Mouse (Mus musculus): ENCODE data around the gene BC025920. TPM values are rescaled to one million over a fixed set of nuclear protein-coding genes. Genes with fewer than 3 reads are reported as not detected.

The BC025920 gene
- polyA plus RNA-seq, 1 experiment from 2014 or later: 0.89 TPM

DNA sequence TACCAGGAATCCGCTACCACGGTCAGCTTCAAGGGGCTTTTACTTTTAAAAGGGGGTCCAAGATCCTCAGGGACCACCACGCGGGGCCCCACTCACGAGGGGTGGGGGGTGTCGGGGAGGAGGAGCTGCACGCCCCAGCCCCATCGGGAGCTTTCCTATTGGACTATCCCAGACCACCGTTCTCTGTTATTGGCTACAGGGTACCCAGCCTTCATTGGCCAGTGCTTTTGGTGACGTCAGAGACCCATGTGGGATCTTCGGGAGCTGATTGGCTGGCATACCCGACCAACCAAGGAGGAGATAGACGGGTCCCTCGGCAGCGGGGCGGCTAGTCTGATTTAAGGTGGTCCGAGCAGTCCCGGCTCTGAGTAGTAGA lies 34.6 kb upstream of the BC025920 start:
- Histone ChIP-seq H3K4me1 (ENCODE audit: control insufficient read depth, insufficient read depth, low read length) (peaks cover 48% of the 10 kb centered on the region), H3K4me2 (peak overlapping the region; percentile 55), H3K27ac (ENCODE audit: low read depth, low read length) (peak overlapping the region; percentile 27; the same call in 1 of the 2 replicates), H3K9me3 (ENCODE audit: control insufficient read depth, low read length) (no peaks in the 10 kb centered on the region), H3K36me3 (ENCODE audit: control insufficient read depth, insufficient read depth, low read length) (no peaks in the 10 kb centered on the region), H3K9ac (ENCODE audit: low read length) (no peak overlapping the region), H3K27me3 (ENCODE audit: control insufficient read depth, insufficient read depth, low read length) (peaks cover 56% of the 10 kb centered on the region), H3K4me3 (ENCODE audit: low read depth, low read length) (peak overlapping the region; percentile 21)
- peak; percentile 98 for DNase-seq (ENCODE audit: low spot score, missing footprints)
- under 1% methylated on average over 18 of the region's 18 CpGs for WGBS
- ATAC-seq (ENCODE audit: low FRiP score): peak; percentile 87

DNA sequence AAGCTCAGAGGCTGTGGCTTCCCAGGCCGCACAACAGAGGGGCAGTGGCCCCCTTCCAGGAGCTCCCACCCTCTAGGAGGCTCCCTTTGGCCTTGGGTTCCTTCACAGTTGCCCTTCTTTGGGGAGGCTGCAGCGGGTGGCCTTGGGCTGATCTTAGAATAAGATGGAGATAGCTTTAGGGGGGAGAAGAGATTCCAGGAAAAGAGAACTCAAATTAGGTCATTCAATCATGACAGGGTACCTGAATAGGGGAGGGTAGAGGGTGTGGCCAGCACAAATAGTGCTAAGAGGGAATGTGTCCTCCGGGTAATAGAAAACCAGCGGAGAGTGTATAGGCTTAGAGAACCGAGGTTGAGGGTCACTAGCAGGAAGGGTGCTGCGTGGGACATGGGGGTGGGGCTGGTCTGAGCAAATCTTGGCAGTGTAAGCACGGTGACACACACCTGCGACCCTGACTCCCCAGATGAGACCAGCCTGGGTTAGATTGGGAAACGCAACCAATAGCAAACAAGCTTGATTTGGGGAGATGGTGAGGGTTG lies 33.9 kb upstream of the BC025920 start:
- H3K27ac ChIP-seq (ENCODE audit: low read depth, low read length): peak overlapping the region; percentile 1; the same call in 1 of the 2 replicates
- H3K36me3 ChIP-seq (ENCODE audit: control insufficient read depth, insufficient read depth, low read length): no peaks in the 10 kb centered on the region
- no peak overlapping the region for H3K9ac ChIP-seq (ENCODE audit: low read length)
- no peaks in the 10 kb centered on the region for H3K9me3 ChIP-seq (ENCODE audit: control insufficient read depth, low read length)
- DNase-seq (ENCODE audit: low spot score, missing footprints): no peak
- ATAC-seq (ENCODE audit: low FRiP score): no peak
- WGBS: 1% methylated on average over 9 of the region's 9 CpGs
- H3K4me1 ChIP-seq (ENCODE audit: control insufficient read depth, insufficient read depth, low read length): peaks cover 48% of the 10 kb centered on the region
- no peak overlapping the region for H3K4me3 ChIP-seq (ENCODE audit: low read depth, low read length)
- H3K27me3 ChIP-seq (ENCODE audit: control insufficient read depth, insufficient read depth, low read length): peaks cover 56% of the 10 kb centered on the region
- H3K4me2 ChIP-seq: peak overlapping the region; percentile 20

DNA sequence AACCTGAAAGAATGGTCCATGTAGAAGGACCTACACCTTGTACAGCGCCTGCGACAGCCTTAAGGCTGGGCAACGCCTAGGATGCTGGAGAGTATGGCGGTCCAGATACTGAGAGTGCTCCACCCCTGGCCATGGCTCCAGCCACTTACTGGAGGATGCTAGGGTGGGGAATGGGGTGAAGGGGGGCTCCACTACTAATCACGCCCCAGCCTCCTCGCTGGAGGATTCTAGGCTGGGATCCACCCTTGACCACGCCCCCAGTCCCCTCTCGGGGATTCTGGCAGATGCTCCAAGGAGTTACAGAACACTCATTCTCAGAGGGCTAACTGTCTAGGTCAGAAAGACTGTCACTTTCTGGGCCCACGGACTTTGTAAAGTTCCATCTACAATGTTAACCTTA lies 33.1 kb upstream of the BC025920 start:
- no peak for ATAC-seq (ENCODE audit: low FRiP score)
- Histone ChIP-seq H3K36me3 (ENCODE audit: control insufficient read depth, insufficient read depth, low read length) (no peaks in the 10 kb centered on the region), H3K9me3 (ENCODE audit: control insufficient read depth, low read length) (no peaks in the 10 kb centered on the region), H3K27me3 (ENCODE audit: control insufficient read depth, insufficient read depth, low read length) (peaks cover 53% of the 10 kb centered on the region), H3K4me1 (ENCODE audit: control insufficient read depth, insufficient read depth, low read length) (peaks cover 48% of the 10 kb centered on the region), H3K27ac (ENCODE audit: low read depth, low read length) (no peak overlapping the region), H3K4me2 (no peak overlapping the region; the same call in 1 of the 2 replicates), H3K4me3 (ENCODE audit: low read depth, low read length) (no peak overlapping the region), H3K9ac (ENCODE audit: low read length) (no peak overlapping the region)
- no peak for DNase-seq (ENCODE audit: low spot score, missing footprints)
- WGBS: 9% methylated on average over 9 of the region's 9 CpGs

DNA sequence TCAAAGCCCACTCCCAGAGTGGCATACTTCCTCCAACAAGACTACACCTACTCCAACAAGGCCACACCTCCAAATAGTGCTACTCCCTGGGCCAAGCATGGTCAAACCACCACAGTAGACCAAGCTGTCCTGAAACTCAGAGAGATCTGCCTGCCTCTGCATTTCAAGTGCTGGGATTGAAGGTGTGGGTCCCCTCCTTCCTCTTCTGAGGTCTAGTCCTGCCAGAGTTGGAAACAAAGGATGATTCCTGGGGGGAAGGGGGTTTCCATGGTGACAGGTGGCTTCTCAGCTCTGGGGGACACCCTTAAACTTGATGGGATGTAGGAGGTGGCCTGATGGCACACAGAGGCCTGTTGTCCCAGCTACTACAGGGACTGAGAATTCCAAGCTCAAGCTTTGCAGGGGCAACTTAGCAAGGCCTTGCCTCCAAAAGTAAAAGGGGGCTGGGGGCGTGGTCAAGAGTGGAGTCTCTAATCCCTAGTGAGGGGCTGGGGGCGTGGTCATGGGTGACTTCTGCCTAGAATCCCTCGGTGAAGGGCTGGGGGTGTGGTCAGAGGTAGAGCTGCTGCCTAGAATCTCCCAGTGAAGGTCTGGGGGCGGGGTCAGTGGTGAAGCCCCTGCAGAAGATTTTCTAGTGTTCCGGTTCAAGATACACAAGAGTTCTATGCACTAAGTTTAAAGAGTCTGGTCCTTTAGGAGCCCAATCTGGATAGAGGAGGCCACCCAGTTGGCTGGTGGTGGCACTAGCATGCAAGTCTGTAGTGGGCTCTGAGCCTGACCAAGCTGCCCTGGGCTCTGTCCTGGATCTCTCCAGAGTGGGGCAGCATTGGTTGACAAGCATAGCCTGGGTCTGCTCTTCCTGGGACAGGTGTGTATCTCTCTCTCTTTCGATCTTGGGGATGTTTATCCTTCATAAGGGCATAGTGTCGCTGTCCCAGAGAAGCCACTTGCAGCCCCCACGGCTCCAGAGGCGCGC lies 31.7 kb upstream of the BC025920 start, which contains the start of gene Tle2:
Tle2 (plus strand) TSS at position 481 of the 976 bp plus-strand sequence.
- Histone ChIP-seq H3K4me3 (ENCODE audit: low read depth, low read length) (peak within 1 kb of the TSS; percentile 41), H3K4me2 (peak within 1 kb of the TSS; percentile 58), H3K36me3 (ENCODE audit: control insufficient read depth, insufficient read depth, low read length) (no peaks in the 10 kb centered on the region), H3K4me1 (ENCODE audit: control insufficient read depth, insufficient read depth, low read length) (peaks cover 37% of the 10 kb centered on the region), H3K9ac (ENCODE audit: low read length) (peak within 1 kb of the TSS; percentile 58), H3K27ac (ENCODE audit: low read depth, low read length) (0 out of 2 replicates have a peak within 1 kb of the TSS, but pooled peaks have one; percentile 16), H3K9me3 (ENCODE audit: control insufficient read depth, low read length) (no peaks in the 10 kb centered on the region), H3K27me3 (ENCODE audit: control insufficient read depth, insufficient read depth, low read length) (peaks cover 51% of the 10 kb centered on the region)
- ATAC-seq (ENCODE audit: low FRiP score): no peak
- no peak for DNase-seq (ENCODE audit: low spot score, missing footprints)
- 17% methylated on average over 10 of the region's 10 CpGs for WGBS

DNA sequence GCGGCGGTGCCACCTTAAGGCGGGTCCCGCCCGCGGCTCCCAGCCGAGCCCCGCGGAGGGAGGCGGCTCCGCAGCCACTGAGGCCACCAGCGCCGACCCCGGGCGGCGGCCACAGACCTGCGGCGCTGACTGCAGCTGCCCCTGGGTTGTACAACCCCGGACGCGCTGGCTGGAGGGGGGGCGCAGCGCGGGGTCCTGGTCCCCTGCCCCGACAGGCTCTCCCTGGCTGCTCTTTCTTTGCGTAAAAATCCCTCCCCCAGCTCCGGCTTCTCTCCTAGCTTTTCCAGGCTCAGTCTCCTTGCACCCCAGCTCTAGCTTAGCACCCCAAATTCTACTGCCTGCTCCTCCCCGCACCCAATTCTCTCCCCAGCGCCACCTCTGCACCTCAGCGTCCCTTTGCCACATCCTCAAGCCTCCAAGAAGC lies 30.9 kb upstream of the BC025920 start:
- ATAC-seq (ENCODE audit: low FRiP score): peak; percentile 10; the same call in 1 of the 2 replicates
- peak overlapping the region; percentile 58 for H3K4me2 ChIP-seq
- no peak for DNase-seq (ENCODE audit: low spot score, missing footprints)
- H3K4me3 ChIP-seq (ENCODE audit: low read depth, low read length): peak overlapping the region; percentile 41
- peaks cover 30% of the 10 kb centered on the region for H3K4me1 ChIP-seq (ENCODE audit: control insufficient read depth, insufficient read depth, low read length)
- no peaks in the 10 kb centered on the region for H3K9me3 ChIP-seq (ENCODE audit: control insufficient read depth, low read length)
- peak overlapping the region; percentile 58 for H3K9ac ChIP-seq (ENCODE audit: low read length)
- H3K27me3 ChIP-seq (ENCODE audit: control insufficient read depth, insufficient read depth, low read length): peaks cover 52% of the 10 kb centered on the region
- no peaks in the 10 kb centered on the region for H3K36me3 ChIP-seq (ENCODE audit: control insufficient read depth, insufficient read depth, low read length)
- 0 out of 2 replicates have a peak overlapping the region, but pooled peaks have one; percentile 16 for H3K27ac ChIP-seq (ENCODE audit: low read depth, low read length)
- 0% methylated on average over 27 of the region's 30 CpGs for WGBS

DNA sequence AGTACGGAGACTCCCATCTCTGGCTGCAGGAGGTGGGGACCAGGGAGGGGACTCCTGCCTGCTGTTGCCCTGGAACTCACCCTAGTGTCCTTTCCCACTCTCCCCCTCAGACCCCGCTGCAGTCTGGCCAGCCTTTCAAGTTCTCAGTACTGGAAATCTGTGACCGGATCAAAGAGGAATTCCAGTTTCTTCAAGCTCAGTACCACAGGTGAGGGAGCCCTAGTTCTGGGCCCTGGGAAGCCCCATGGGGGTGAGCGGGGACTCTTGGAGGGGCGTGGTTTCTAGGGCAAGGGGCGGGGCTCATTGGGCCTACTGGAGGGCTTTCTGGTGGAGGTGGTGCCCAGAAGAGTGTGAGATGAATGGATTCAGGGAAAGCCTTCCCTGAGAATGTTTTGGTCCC lies 30.4 kb upstream of the BC025920 start:
- peak; percentile 89 for DNase-seq (ENCODE audit: low spot score, missing footprints)
- Histone ChIP-seq H3K9me3 (ENCODE audit: control insufficient read depth, low read length) (no peaks in the 10 kb centered on the region), H3K4me1 (ENCODE audit: control insufficient read depth, insufficient read depth, low read length) (peaks cover 28% of the 10 kb centered on the region), H3K9ac (ENCODE audit: low read length) (peak overlapping the region; percentile 58), H3K4me3 (ENCODE audit: low read depth, low read length) (peak overlapping the region; percentile 41), H3K27me3 (ENCODE audit: control insufficient read depth, insufficient read depth, low read length) (peaks cover 55% of the 10 kb centered on the region), H3K27ac (ENCODE audit: low read depth, low read length) (no peak overlapping the region), H3K4me2 (peak overlapping the region; percentile 58), H3K36me3 (ENCODE audit: control insufficient read depth, insufficient read depth, low read length) (no peaks in the 10 kb centered on the region)
- no peak for ATAC-seq (ENCODE audit: low FRiP score)
- WGBS: 2% methylated on average over 6 of the region's 6 CpGs

DNA sequence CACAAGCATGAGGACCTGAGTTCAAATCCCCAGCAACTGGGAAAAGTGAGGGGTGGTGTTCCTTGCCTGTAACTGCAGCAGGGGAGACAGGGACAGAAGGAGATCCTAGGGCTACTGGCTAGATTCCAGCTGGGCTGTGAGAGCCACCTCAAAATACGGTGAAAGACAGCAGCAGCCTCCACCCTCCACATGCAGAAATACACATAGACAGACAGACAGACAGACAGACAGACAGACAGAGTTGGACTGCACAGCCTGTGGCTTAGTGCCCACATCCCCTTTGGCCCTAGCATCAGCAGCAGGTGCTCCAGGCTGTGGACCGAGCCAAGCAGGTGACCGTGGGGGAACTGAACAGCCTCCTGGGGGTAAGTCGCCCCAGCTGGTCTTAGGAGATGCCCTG lies 26.1 kb upstream of the BC025920 start:
- no peak for ATAC-seq (ENCODE audit: low FRiP score)
- Histone ChIP-seq H3K4me3 (ENCODE audit: low read depth, low read length) (no peak overlapping the region), H3K27me3 (ENCODE audit: control insufficient read depth, insufficient read depth, low read length) (peaks cover 30% of the 10 kb centered on the region), H3K9ac (ENCODE audit: low read length) (no peak overlapping the region), H3K4me2 (no peak overlapping the region), H3K27ac (ENCODE audit: low read depth, low read length) (no peak overlapping the region), H3K36me3 (ENCODE audit: control insufficient read depth, insufficient read depth, low read length) (no peaks in the 10 kb centered on the region), H3K9me3 (ENCODE audit: control insufficient read depth, low read length) (no peaks in the 10 kb centered on the region), H3K4me1 (ENCODE audit: control insufficient read depth, insufficient read depth, low read length) (peaks cover 12% of the 10 kb centered on the region)
- DNase-seq (ENCODE audit: low spot score, missing footprints): no peak
- 75% methylated on average over 4 of the region's 4 CpGs for WGBS

DNA sequence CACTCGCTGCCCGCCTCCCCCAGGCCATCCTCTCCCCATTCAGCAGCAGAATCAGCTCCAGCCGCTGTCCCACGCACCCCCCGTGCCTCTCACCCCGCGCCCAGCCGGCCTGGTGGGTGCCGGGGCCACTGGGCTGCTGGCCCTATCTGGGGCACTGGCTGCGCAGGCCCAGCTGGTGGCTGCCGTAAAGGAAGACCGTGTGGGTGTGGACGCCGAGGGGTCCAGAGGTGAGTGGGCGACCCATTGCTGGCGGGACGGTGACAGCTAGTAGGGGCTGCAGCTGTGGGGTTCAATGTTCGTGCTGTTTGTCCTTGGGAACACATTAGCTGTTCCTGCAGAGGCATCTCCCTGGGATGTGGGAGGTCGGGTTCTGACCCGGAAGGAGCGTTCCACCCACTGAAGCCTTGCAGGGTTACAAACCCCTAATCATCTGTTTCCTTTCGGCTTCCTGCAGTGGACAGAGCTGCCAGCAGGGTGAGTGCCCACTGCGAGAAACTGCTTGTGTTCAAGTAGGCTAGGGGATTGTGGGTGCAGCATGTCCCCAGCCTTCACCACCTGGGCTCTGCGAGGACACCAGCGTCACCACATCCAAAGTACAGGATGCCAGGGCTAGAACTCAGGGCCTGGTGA lies 25.5 kb upstream of the BC025920 start:
- 55% methylated on average over 25 of the region's 25 CpGs for WGBS

More for the DNA sequence above, 25.5 kb upstream of the BC025920 start:
- Histone ChIP-seq H3K4me1 (ENCODE audit: control insufficient read depth, insufficient read depth, low read length) (peaks cover 7% of the 10 kb centered on the region), H3K27me3 (ENCODE audit: control insufficient read depth, insufficient read depth, low read length) (peaks cover 28% of the 10 kb centered on the region; the same call in 1 of the 2 replicates), H3K4me2 (no peak overlapping the region), H3K36me3 (ENCODE audit: control insufficient read depth, insufficient read depth, low read length) (no peaks in the 10 kb centered on the region), H3K9me3 (ENCODE audit: control insufficient read depth, low read length) (no peaks in the 10 kb centered on the region), H3K27ac (ENCODE audit: low read depth, low read length) (no peak overlapping the region), H3K9ac (ENCODE audit: low read length) (no peak overlapping the region), H3K4me3 (ENCODE audit: low read depth, low read length) (no peak overlapping the region)
- DNase-seq (ENCODE audit: low spot score, missing footprints) (no peak), ATAC-seq (ENCODE audit: low FRiP score) (no peak)

Measured in midbrain, embryonic 11.5 days (tissue).